Mouse (Mus musculus): ENCODE results near the gene Zscan4-ps1. TPM values are rescaled to one million over a fixed set of nuclear protein-coding genes. Genes with fewer than 3 reads are reported as not detected.

Zscan4-ps1 gene
- not detected in 2 replicates for polyA plus RNA-seq (2015; fragmentation: Nextera tagmentation; extraction: Ambion mirVana)

DNA sequence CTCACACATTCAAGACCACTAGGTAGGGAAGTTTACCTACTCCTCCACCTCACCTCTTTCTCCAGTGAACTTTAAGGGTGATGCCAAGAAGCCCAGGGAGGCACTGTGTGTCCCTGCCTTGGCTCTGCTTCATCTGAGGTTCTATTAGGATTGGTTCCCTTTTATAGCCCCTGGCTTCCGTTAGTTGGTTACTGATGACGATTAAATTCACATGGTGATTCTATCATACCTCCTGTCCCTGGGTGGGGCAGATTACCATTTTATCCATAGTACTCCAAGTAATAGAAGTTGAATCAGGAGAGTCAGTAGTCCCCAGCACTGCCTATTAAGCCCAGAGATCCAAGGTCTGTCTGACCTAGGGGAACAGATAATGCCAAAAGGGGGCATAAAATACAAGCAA, at the start of gene Zscan4-ps1:
TSS of gene Zscan4-ps1 (minus strand) at position 101 of the 400 bp plus-strand sequence.

Other genes with a start within 250 kb of the Zscan4-ps1 start
- gene Zscan4b, start 164.6 kb downstream of the Zscan4-ps1 start, polyA plus RNA-seq (2015; fragmentation: Nextera tagmentation; extraction: Ambion mirVana): not detected in 2 replicates
- gene Zscan4c, start 63.9 kb downstream of the Zscan4-ps1 start, polyA plus RNA-seq (2015; fragmentation: Nextera tagmentation; extraction: Ambion mirVana): not detected in 2 replicates
- gene Zscan4d, start 96.5 kb upstream of the Zscan4-ps1 start, polyA plus RNA-seq (2015; fragmentation: Nextera tagmentation; extraction: Ambion mirVana): not detected in 2 replicates
- not detected in 2 replicates for gene Zscan4e, start 241.0 kb upstream of the Zscan4-ps1 start, polyA plus RNA-seq (2015; fragmentation: Nextera tagmentation; extraction: Ambion mirVana)

Data from skeletal muscle tissue, postnatal 0 days (tissue).